Mouse (Mus musculus): Measurements from ENCODE around the gene Spc24. TPM values are rescaled to one million over a fixed set of nuclear protein-coding genes. Genes with fewer than 3 reads are reported as not detected.
"Not testable (repeated sequence)": the region's sequence is repeated elsewhere in the genome, so short reads cannot be mapped to it uniquely, and the experiment has no call there.

The Spc24 gene
- total RNA-seq (2021): 1 to 10 TPM; 2.1 to 4.0 TPM
- long read RNA-seq, experiment 1, partial matches to known transcripts: 0 of 3 reads
- long read RNA-seq, experiment 1, other reads (novel, unspliced or antisense): 1 of 3 reads
- long read RNA-seq, experiment 2, partial matches to known transcripts: 0 of 4 reads
- long read RNA-seq, experiment 2, other reads (novel, unspliced or antisense): 2 of 4 reads

DNA sequence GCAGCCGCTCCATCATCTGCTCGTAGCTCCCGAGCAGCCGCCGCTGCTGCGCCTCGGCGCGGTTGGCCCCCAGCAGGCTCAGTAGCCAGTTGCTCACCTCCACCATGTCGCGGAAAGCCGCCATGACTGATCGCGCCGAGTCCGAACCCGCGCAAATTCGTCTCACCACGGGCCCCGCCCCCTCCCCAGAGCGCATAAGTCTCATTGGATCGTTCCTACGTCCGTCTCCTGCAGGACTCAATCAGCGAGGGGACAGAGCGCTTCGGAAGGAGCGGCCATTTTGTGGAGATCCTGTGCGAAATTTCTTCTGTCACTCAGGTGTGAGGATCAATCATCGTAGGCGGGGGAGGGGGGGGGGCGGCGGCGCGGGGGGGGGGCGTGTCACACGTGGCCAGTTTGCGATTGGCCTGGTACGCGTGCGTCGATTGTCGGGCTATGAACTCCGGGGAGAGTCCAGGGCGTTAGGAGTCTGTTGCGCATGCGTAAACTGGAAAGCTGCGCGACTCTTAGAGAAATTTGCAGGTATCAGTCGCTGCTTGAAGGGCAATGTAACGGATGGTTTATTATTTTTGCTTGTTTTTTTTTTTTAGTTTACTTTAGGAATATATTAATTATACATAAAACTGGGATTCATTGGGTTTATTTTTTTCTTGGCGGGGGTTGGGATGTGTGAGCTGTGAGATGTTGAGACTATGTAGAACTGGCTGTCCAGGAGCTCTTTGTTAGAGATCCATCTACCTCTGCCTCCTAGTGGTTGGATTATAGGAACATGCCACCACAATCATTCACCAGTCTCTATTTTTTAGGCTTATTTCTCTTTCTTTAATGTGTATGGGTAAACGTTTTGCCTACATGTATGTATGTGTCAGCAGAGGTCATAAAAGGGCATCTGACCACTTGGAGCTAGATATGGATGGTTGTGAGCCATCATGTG lies at the start of gene Spc24:
Spc24 (minus strand) TSS at position 149 of the 934 bp plus-strand sequence.
- DNase-seq (ENCODE audit: low spot score in 2 of 2): peak; percentile 94 to 98

DNA sequence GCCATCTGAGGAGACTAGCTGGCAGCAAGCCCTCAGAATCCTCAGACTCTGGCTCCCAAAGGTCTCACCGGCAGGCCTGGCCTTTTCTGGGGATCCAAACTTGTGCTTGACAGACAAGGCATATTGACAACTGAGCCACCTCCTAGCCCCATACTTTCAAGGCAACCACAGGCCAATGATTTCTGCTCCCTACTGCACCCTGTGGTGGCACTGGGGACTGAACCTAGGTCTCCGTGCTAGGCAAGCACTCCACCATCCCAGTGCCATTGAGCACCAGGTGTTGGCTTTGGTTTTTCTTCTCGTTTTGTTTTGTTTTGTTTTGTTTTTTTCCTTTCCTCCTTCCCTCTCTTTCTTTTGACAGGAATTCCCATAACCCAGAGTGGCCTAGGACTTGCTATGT lies 48.5 kb upstream of the Spc24 start:
- DNase-seq (ENCODE audit: low spot score in 2 of 2): no peak

DNA sequence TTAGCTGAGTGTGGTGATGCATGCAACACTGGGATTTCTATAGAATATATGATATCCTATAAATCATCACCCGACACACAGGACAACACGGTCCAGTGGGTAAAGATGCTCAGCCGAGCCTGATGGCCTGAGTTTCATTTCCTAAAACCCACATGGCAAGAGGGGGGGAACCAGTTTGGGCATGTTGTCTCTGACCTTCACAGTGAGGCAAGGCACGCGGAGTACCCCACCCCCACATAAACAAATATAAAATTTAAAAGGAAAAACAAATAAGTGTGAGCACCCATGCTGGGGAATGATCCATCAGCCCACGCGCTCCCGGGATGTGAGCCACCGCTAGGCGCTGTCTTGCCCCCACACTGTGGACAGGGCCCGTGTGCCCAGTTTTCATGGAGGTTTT lies 46.9 kb upstream of the Spc24 start:
- no peak for DNase-seq (ENCODE audit: low spot score in 2 of 2)

DNA sequence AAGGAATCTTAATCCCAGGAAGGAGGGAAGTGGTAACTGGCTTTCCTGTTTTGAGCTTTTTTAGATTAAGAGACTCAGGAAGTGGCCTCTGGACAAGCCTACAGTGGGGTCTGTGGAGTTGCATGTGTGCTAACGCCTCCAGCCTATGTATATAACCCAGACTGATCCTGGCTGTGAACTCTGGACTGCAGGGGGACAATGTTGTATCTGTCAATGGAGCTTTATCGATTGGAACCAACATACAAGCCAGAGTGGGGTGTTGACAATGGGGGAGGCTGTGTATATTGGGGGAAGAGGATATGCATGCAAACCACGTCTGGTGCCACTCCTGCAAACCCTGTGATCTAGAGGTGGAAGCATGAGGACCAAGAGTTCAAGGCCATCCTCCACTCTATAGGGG lies 46.3 kb upstream of the Spc24 start:
- no peak for DNase-seq (ENCODE audit: low spot score in 2 of 2)

GRCm38 (mm10) chr9:21803986-21804644 lies 44.0 kb upstream of the Spc24 start:
- DNase-seq (ENCODE audit: low spot score in 2 of 2): peak; percentile 71 to 76

DNA sequence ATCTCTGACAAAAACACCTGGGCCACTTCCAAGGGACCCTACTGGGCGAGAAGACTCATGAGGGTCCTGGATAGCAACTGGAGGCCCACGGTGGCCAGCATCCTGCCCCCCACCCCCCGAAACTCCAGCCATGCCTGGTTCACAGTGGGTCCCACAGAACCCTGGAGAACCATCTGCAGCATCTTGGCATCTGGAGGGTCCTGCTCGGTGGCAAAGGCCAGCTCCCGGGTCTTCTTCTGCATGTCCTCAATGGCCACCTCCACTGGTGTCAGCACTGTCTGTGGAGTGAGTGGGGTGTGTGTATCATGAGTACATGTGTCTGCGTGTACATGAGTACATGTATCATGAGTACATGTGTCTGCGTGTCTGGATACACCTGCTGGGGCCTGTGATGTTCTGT lies 41.5 kb upstream of the Spc24 start:
- DNase-seq (ENCODE audit: low spot score in 2 of 2): no peak

GRCm38 (mm10) chr9:21801121-21801520 lies 41.0 kb upstream of the Spc24 start:
- no peak for DNase-seq (ENCODE audit: low spot score in 2 of 2)

DNA sequence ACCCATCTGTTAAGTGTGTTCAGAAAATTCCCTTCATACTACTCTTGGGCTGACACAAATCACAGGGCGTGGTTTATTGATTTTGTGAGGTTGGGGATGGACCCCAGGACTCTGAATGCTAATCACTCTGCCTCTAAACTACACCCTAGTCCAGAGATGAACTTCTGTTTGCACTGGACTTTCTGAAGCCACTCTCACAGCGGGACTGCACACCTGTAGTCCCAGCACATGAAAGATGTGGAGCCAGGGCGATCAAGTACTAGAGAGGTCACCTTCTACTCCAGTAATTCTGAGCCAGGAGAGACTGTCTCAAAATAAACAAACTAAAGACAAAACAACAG lies 38.9 kb upstream of the Spc24 start:
- no peak for DNase-seq (ENCODE audit: low spot score in 2 of 2)

DNA sequence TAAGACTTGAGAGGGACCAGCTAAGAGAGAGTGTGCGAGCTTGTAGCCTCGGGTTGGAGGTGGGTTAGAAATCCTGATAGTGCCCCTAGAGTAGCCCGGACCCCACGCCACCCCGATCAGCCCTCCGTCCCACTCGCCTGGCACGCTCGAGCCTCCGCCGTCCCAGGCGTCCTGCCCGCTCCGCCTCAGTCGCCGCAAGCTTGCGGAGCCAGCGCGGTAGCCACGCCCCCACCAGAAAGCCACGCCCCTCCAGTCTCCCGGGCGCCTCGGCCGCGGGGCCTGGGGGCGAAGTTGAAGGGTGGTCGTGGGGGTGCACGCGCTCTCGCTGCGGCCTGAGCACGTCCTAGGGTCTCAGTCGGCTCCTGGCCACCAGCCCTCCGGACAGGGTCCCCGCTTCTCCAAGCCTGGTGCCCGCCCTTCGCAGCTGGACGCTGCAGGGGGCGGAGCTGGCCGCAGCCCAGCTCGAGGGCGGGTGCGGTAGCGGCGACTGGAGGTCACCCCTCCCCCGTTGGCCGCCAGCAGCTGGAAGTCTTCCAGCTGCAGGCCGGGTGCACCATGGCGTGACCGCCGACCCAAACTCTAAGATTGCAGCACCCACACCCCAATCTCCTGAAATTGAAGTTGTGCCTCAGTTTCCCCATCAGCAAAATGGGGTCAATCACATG lies 38.4 kb upstream of the Spc24 start, which contains the start of gene Kank2:
Kank2 (minus strand) TSS at position 400 of the 665 bp plus-strand sequence.
- DNase-seq (ENCODE audit: low spot score in 2 of 2): peak; percentile 62 to 72

DNA sequence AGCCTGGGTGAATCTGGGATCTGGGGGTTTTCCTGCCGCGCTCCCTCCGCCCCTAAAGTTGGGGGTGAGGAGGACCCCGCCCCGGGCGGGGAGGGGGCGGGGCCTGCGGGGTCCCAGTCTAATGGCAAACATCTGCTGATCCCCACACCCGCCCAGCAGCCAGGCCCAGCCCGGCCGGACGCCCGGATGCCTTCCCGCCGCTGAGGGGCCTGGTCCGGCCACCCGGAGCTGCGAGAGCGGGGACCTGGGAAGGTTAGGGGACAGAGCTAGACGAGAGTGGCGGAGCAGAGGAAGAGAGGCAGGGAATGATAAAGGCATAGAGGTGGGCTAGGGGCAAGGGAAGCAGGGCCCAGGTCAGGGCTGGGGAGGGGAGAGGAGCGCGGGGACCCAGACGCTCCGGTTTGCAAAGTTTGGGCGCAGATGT lies 37.8 kb upstream of the Spc24 start:
- DNase-seq (ENCODE audit: low spot score in 2 of 2): no peak

- no peak for DNase-seq (ENCODE audit: low spot score in 2 of 2)
Observed at GRCm38 (mm10) chr9:21796919-21797318, 36.8 kb upstream of the Spc24 start.

DNA sequence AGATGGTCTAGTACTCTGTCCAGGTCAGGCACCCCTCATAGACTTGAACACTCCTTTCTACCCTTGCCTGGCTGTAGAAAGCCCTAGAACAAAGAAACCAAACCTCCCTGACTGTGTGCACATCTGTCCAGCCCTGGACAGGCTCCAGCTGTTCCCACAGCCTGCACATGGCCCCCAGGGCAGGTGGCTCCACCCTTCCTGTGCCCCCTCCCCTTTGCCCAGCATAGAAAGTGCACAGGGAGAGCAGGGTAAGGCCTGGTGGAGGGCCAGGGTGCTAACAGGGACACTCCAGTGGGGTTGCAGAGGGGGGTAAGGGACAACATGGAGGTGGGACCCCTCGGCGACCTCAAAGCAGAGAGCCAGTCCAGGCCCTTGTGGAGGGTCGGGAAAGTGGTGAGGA lies 36.2 kb upstream of the Spc24 start:
- DNase-seq (ENCODE audit: low spot score in 2 of 2): no peak

- DNase-seq (ENCODE audit: low spot score in 2 of 2): no peak
Observed at GRCm38 (mm10) chr9:21795579-21795978, 35.5 kb upstream of the Spc24 start.

- no peak for DNase-seq (ENCODE audit: low spot score in 2 of 2)
Observed at GRCm38 (mm10) chr9:21794925-21795324, 34.8 kb upstream of the Spc24 start.

- no peak for DNase-seq (ENCODE audit: low spot score in 2 of 2)
Observed at GRCm38 (mm10) chr9:21794344-21794834, 34.3 kb upstream of the Spc24 start.

- DNase-seq (ENCODE audit: low spot score in 2 of 2): not testable (repeated sequence)
Observed at GRCm38 (mm10) chr9:21793507-21793906, 33.4 kb upstream of the Spc24 start.

DNA sequence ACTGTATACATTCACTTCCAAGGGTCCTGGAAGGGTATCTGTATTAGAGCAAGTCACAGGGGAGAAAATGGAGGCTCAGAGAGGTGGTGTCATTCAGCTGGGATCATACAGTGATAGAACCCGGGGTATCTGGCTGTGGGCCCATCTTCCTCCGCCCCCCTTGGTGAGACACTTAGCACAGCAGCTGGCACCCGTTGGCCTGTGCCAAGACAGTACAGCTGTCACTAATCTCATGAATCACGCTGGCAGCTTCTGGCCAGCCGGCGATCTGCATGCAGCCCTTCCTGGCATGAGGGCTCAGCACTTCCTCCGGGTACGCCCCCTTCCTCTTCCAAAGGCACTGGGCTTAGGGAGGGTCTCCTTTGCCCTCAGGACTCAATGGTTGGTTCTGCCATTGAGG lies 32.5 kb upstream of the Spc24 start:
- peak; percentile 65 for DNase-seq (ENCODE audit: low spot score in 2 of 2)

GRCm38 (mm10) chr9:21791861-21792260 lies 31.8 kb upstream of the Spc24 start:
- no peak for DNase-seq (ENCODE audit: low spot score in 2 of 2)

GRCm38 (mm10) chr9:21788234-21788633 lies 28.1 kb upstream of the Spc24 start:
- DNase-seq (ENCODE audit: low spot score in 2 of 2): no peak

DNA sequence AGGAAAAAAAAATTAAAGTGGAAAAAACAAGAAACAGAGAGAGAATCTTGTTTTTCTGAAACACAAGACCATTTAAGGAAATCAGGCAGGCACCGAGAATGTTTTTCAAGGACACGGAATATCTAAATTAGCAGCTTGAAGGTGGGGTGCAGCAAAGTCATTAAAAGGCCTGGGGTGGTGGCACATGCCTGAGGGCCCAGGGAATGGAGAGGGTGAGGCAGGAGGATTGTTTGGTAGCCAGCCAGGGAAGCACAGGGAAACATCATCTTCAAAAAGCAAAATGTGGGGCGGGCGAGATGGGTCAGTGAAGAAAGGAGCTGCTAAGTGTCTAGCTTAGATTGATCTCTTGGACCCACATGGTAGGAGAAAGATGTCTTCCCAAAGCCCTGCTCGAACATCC lies 27.6 kb upstream of the Spc24 start:
- DNase-seq (ENCODE audit: low spot score in 2 of 2): no peak

- peak in 1 of 2 experiments; percentile 49 for DNase-seq (ENCODE audit: low spot score in 2 of 2)
Observed at GRCm38 (mm10) chr9:21786906-21787305, 26.8 kb upstream of the Spc24 start.

All from layer of hippocampus, postnatal 14 days (tissue).